Mouse (Mus musculus): ENCODE data around the gene Phf6.

DNA sequence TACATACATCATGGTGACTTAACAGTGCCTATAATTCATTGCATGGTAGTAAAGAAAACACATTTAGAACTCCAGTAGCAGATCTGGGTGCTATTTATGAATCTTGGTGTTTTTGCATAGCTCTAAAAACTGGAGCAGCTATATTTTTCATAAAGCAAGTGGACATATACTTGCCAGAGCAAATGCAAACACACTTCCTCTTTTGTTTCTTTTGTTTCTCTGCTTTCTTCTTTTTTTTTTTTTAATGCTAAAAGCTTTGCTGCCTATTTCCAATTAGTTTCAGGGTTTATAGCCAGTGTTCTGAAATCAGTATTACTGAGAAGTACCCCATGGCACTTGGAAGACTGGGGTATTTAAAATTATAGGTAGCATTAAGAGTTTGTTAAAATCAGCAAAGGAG, 2.6 kb downstream of the Phf6 start:
- no peak for TF ChIP-seq EP300 (IDR thresholded peaks at IDR 0.05)
- TF ChIP-seq CTCF (IDR thresholded peaks at IDR 0.05), result no peak

Measured in lung, postnatal 0 days (tissue).